Comparison of ENCODE assay signal across 1 mouse cellular context in the genomic region with DNA sequence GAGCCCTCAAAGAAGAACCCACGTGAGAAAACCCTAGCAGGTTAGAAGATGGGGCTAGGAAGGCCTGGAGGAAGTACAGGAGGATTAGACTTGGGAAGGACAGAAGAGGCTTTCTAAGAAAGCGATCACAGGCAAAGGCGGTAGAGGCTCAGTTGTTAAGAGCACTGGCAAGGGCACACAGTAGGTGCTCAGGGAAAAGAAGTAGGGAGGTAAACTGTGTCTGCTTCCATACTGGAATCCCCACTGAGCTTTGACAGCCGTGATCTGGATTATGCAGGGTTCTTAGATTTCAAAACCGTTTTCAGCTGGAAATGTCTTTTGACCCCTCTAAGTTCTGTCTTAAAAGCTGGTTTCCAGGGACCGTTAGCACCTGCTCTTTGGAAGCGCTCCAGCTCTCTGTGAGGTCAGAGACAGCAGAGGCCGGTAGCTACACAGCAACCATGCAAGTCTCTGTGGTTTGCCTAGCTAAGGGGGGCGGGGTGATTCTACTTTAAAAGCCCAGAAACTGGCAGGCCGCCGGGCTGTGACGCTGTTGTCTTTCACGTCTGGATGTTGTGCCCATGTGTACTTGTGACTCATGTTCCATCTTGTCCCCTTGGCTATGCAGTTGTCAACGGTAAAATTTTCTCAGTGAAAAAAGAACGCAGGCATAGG.
TF ChIP-seq lines count a peak whose summit lies in the region.

No protein-coding gene starts in this region.

TF ChIP-seq in CH12.LX, 34 proteins besides CTCF, POLR2A, EP300 and RAD21 (continued from another document):
- no peak for TF ChIP-seq POLR2AphosphoS2 (IDR thresholded peaks at IDR 0.05; ENCODE audit: low read depth, low read length)
- TF ChIP-seq JUN (IDR thresholded peaks at IDR 0.05; ENCODE audit: insufficient read depth, low read depth, low read length) = no peak
- no peak for TF ChIP-seq MAFK (IDR thresholded peaks at IDR 0.05; ENCODE audit: insufficient replicate concordance, low read length)
- no peak for TF ChIP-seq MAZ (IDR thresholded peaks at IDR 0.05; ENCODE audit: low read depth, low read length)
- TF ChIP-seq E2F4 (IDR thresholded peaks at IDR 0.05; ENCODE audit: insufficient replicate concordance, low read depth, low read length) = no peak
- TF ChIP-seq GABPA (IDR thresholded peaks at IDR 0.05; ENCODE audit: insufficient replicate concordance, low read depth, low read length) = no peak
